Mouse (Mus musculus) midbrain, postnatal 0 days (tissue): ENCODE data around the gene Emd. TPM values are rescaled to one million over a fixed set of nuclear protein-coding genes. Genes with fewer than 3 reads are reported as not detected.
"Not testable (repeated sequence)": the region's sequence is repeated elsewhere in the genome, so short reads cannot be mapped to it uniquely, and the experiment has no call there.

Experiments
- ATAC-seq: fragments of 200-750 bp; cut with Nextera tagmentation; 2 replicates; pipeline ENCODE4 v1.8.0; 2017; ENCODE audit warnings: moderate number of reproducible peaks, mild to moderate bottlenecking, moderate TSS enrichment, moderate library complexity; ENCODE audit not compliant: low FRiP score
- DNase-seq: peaks from one replicate; pipeline ENCODE4 v3.0.0-alpha.2; 2015; ENCODE audit warnings: low spot score
- H3K27ac ChIP-seq: fragments of 300-500 bp; sonication (generic); 2 replicates; pipeline ENCODE4 v1.5.1; 2014; ENCODE audit warnings: low read depth, mild to moderate bottlenecking, low read length, mixed read lengths
- H3K27me3 ChIP-seq: fragments of 300-500 bp; sonication (generic); 2 replicates; pipeline ENCODE4 v1.6.1; 2014; ENCODE audit warnings: low read length, control low read depth, mixed read lengths; ENCODE audit not compliant: insufficient read depth
- H3K36me3 ChIP-seq: fragments of 300-500 bp; sonication (generic); 2 replicates; pipeline ENCODE4 v1.6.1; 2014; ENCODE audit warnings: low read length, control low read depth, mixed read lengths; ENCODE audit not compliant: insufficient read depth
- H3K4me1 ChIP-seq: fragments of 300-500 bp; sonication (generic); 2 replicates; pipeline ENCODE4 v1.6.1; 2014; ENCODE audit warnings: mild to moderate bottlenecking, control low read depth, antibody characterized with exemption, low read length, mixed read lengths; ENCODE audit not compliant: insufficient read depth
- H3K4me2 ChIP-seq: fragments of 300-500 bp; sonication (generic); 2 replicates; pipeline ENCODE4 v1.6.1; 2014; ENCODE audit warnings: low read depth, mild to moderate bottlenecking, low read length, mixed read lengths; ENCODE audit not compliant: poor library complexity, severe bottlenecking
- H3K4me3 ChIP-seq: fragments of 300-500 bp; sonication (generic); 2 replicates; pipeline ENCODE4 v1.5.1; 2014; ENCODE audit warnings: low read depth, mild to moderate bottlenecking, low read length, moderate library complexity
- H3K9ac ChIP-seq: fragments of 300-500 bp; sonication (generic); replicated peaks from 2 replicates; pipeline ENCODE4 v1.6.1; 2014; ENCODE audit warnings: mild to moderate bottlenecking, low read length, moderate library complexity, mixed read lengths; ENCODE audit not compliant: poor library complexity, severe bottlenecking
- H3K9me3 ChIP-seq: fragments of 300-500 bp; sonication (generic); 2 replicates; pipeline ENCODE4 v1.6.1; 2016; ENCODE audit warnings: low read length, control low read depth
- CTCF ChIP-seq: IDR thresholded peaks from 2 replicates; pipeline ENCODE4 v1.5.1; 2016; ENCODE audit warnings: antibody characterized with exemption, mild to moderate bottlenecking
- WGBS: fragments of 180-500 bp; shearing (Covaris S2); extraction: QIAGEN DNeasy Blood & Tissue Kit; methylation state at CpG from one replicate; pipeline ENCODE4 v1.1.7; 2014; 5-methylcytosine and 5-hydroxymethylcytosine counted together
- polyA plus RNA-seq: library from polyadenylated mRNA; unstranded; fragments of >200 nt; fragmentation: Nextera tagmentation; extraction: Ambion mirVana; gene quantifications from 2 replicates; pipeline ENCODE4 v1.2.1, GENCODE M21; 2015
- total RNA-seq: library from RNA; depleted of rRNA; stranded (reverse); fragments of >200 nt; gene quantifications from 2 replicates; pipeline ENCODE4 v1.2.3, GENCODE M21; 2014; rRNA removed

Gene Emd
- total RNA-seq (58.0 and 70.0 TPM in 2 replicates), polyA plus RNA-seq (16.3 and 18.2 TPM in 2 replicates)

DNA sequence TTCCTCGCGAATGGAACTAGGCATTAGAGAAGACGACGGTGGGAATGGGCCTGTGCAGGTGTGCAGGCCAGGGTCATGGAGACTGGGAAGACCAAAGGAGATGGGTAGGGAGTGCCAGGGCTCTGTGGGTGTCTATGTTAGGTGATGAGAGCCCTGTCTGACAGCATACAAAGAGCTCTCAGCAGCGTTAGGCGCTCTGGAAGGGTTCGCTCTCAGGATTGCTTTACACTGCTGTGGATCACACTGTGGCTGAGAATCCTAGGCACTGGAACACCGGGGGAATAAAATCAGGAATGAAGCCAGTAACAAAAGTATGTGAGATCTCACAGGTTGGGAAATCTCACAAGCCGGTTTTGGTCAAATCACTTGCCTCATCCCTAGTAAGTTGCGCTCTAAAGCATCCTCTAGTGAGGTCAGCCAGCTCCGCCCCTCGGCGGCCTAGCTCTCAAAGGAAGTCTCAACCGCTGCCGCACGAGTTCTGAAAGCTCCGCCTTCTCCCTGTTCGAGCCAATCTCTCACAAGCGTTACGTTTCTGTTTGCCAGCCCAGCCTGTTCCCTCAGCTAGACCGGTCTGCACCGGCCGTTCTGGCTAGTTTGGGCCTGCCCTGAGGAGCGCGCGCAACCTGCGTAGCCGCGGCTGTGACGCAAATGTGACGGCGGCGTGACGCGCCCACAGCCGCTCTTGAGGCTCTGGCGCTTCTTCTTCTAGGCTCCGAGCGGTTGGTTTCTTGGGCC is at the start of gene Emd:
Gene Emd (plus strand): TSS at position 535 of the 735 bp plus-strand sequence.
- no peaks in the 10 kb centered on the region for H3K4me1 ChIP-seq
- 22% methylated on average over 39 of the region's 39 CpGs for WGBS
- no peak for TF ChIP-seq CTCF
- H3K36me3 ChIP-seq, result no peaks in the 10 kb centered on the region
- H3K27me3 ChIP-seq, result no peaks in the 10 kb centered on the region
- H3K4me3 ChIP-seq, result peak within 1 kb of the TSS; percentile 48
- H3K9ac ChIP-seq, result peak within 1 kb of the TSS; percentile 62
- H3K9me3 ChIP-seq, result no peaks in the 10 kb centered on the region
- DNase-seq (peak; percentile 94), ATAC-seq (peak; percentile 97)
- peak within 1 kb of the TSS; percentile 62 for H3K4me2 ChIP-seq
- peak within 1 kb of the TSS; percentile 77 for H3K27ac ChIP-seq

DNA sequence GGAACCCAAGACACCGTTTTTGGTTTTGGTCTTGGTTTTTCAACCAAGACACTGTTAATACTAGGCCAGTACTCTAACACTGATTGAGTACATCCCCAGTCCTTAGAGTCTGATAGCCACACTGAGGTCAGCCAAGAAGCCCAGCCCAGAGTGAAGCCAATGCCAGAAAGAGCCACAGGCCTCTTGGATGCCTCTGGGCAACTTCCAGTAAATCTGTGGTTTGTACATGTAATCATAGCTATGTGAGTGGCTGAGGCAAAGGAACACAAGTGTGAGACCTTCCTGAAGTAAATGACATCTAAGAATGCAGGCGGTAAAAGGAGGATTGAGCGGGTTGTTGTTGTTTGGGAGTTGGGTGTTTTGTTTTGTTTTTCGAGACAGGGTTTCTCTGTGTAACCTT is 36.0 kb upstream of the Emd start:
- Histone ChIP-seq H3K4me3 (no peak overlapping the region), H3K36me3 (no peaks in the 10 kb centered on the region; the same call in 1 of the 2 replicates), H3K27me3 (no peaks in the 10 kb centered on the region), H3K9me3 (no peaks in the 10 kb centered on the region), H3K27ac (no peak overlapping the region), H3K4me1 (no peaks in the 10 kb centered on the region), H3K9ac (no peak overlapping the region), H3K4me2 (no peak overlapping the region)
- 91% methylated on average over 4 of the region's 4 CpGs for WGBS
- no peak for ATAC-seq
- no peak for DNase-seq
- TF ChIP-seq CTCF, result no peak

DNA sequence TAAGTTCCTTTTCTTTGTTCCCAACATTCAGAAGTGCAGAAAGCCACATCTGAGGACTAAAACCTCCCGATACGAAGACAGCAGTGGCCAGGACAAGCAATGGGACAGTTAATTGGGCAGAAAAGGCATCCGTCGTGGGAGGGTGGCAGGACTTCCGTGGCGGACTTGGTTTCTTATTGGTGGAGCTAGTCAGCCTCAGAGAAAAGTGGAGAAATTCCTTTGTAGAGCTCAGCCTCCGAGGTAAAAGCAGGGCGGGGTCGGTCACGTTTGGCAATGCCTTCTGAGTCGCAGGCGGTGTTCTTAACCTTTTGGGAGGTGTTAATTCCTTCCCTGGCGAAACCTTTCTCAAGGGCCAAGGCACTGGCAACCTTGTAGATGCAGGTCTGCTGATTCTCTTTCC is 35.0 kb upstream of the Emd start:
- 67% methylated on average over 13 of the region's 13 CpGs for WGBS
- H3K36me3 ChIP-seq, result no peaks in the 10 kb centered on the region; the same call in 1 of the 2 replicates

DNA sequence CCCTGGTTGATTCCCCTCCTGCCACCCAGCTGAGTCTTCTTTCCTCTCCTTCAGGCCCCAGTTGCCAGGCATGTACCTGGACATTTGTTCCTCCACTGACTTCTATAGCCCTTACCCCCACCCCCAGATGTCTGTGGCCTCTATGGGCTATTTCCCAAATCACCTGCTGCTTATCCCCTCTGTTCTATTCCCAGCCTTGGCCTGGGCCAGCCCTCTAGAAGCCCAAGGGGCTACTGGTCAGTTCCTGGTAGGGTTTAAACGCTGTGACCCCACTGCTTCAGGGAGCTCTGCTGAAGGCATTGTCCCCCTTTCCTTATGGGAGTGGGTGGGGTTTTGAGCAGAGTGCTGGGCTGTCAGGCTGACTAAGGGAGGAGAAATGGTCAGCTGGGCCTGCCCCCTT is 34.4 kb upstream of the Emd start:
- not testable (repeated sequence) for H3K27me3 ChIP-seq, H3K4me2 ChIP-seq, H3K4me1 ChIP-seq, H3K9ac ChIP-seq, H3K27ac ChIP-seq, DNase-seq, H3K9me3 ChIP-seq, H3K4me3 ChIP-seq, H3K36me3 ChIP-seq, ATAC-seq
- 56% methylated on average over 1 of the region's 1 CpGs for WGBS

More for the DNA sequence above, 35.0 kb upstream of the Emd start:
- no peak overlapping the region for H3K9ac ChIP-seq
- DNase-seq, result no peak
- no peaks in the 10 kb centered on the region for H3K9me3 ChIP-seq
- no peaks in the 10 kb centered on the region for H3K27me3 ChIP-seq
- H3K4me1 ChIP-seq, result no peaks in the 10 kb centered on the region
- ATAC-seq, result no peak
- no peak overlapping the region for H3K4me3 ChIP-seq
- TF ChIP-seq CTCF, result no peak
- no peak overlapping the region for H3K4me2 ChIP-seq
- H3K27ac ChIP-seq, result no peak overlapping the region

DNA sequence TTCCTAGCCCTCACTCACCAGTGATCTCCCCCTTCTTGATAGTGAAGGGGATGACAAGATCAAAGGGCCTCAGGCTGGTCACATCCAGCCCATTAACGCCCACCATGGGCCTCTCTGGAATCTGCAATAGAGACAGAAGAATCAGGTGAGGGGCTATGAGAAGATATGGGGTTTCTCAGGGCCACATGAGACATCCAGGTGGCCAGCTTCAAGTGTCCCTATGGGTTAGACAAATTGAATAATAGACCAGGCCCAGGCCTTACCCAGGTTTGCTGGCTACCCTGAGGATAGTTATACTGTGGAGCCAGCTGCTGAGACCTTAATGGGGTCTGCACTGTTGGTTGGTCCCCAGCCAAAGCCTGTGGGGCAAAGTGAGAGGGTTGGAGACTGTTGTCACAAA is 24.4 kb upstream of the Emd start:
- H3K27me3 ChIP-seq, result no peaks in the 10 kb centered on the region
- no peaks in the 10 kb centered on the region for H3K9me3 ChIP-seq
- no peak for ATAC-seq
- 62% methylated on average over 1 of the region's 1 CpGs for WGBS
- no peak overlapping the region for H3K9ac ChIP-seq
- H3K27ac ChIP-seq, result no peak overlapping the region
- TF ChIP-seq CTCF, result no peak
- DNase-seq, result no peak
- H3K4me2 ChIP-seq, result no peak overlapping the region
- H3K4me3 ChIP-seq, result no peak overlapping the region
- H3K4me1 ChIP-seq, result no peaks in the 10 kb centered on the region
- H3K36me3 ChIP-seq, result peaks cover 66% of the 10 kb centered on the region

DNA sequence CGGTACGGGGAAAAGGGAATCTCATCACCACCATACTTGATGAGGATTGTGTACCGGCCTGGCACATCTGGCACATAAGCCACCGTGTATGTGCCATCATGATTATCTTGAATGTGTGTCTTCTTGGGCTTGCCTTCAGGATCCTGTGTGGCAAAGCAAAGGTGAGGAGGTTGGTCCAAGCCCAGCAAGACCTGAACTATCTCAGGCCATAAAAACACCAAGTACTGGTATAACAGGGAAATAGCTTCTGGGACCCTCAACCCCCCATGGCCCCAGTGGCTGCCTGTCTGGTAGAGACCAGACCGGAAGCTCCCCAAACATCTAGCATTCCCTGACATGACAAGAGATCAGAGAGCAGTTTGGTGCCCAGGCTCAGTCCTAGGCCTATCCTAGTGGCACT is 21.3 kb upstream of the Emd start:
- Histone ChIP-seq H3K27me3 (no peaks in the 10 kb centered on the region), H3K4me2 (no peak overlapping the region), H3K4me1 (no peaks in the 10 kb centered on the region), H3K9ac (no peak overlapping the region), H3K4me3 (no peak overlapping the region), H3K36me3 (peaks cover 61% of the 10 kb centered on the region), H3K9me3 (no peaks in the 10 kb centered on the region), H3K27ac (no peak overlapping the region)
- no peak for TF ChIP-seq CTCF
- no peak for DNase-seq
- no peak for ATAC-seq
- WGBS, result 95% methylated on average over 5 of the region's 5 CpGs
